Mouse (Mus musculus) stomach, adult 2 months (tissue): Measurements from ENCODE around the gene Wdr24. TPM values are rescaled to one million over a fixed set of nuclear protein-coding genes. Genes with fewer than 3 reads are reported as not detected.

Experiments
- polyA plus RNA-seq: library from polyadenylated mRNA; depleted of rRNA; stranded (reverse); fragments of >200 nt; gene quantifications from 2 replicates; pipeline ENCODE4 v1.2.3, GENCODE M21; 2012; rRNA removed

Wdr24 gene
- 16.1 and 17.1 TPM in 2 replicates for polyA plus RNA-seq

GRCm38 (mm10) chr17:25823452-25823851, at the start of gene Wdr24:
TSS of gene Wdr24 (plus strand) at chr17:25823627.

GRCm38 (mm10) chr17:25785281-25785745, 38.1 kb upstream of the Wdr24 start, which contains the start of gene Haghl:
TSS of gene Haghl (minus strand) at chr17:25785673.

GRCm38 (mm10) chr17:25786280-25786679, 37.1 kb upstream of the Wdr24 start, which contains the start of gene Ccdc78:
TSS of gene Ccdc78 (plus strand) at chr17:25786580.

GRCm38 (mm10) chr17:25792615-25793014, 30.8 kb upstream of the Wdr24 start, which contains the start of gene Fam173a:
TSS of gene Fam173a (minus strand) at chr17:25792901.

GRCm38 (mm10) chr17:25795609-25796092, 27.8 kb upstream of the Wdr24 start, which contains the start of gene AC134908.4:
TSS of gene AC134908.4 (minus strand) at chr17:25795659.

GRCm38 (mm10) chr17:25796951-25797369, 26.5 kb upstream of the Wdr24 start, which contains the start of gene Metrn:
TSS of gene Metrn (minus strand) at chr17:25797136.

GRCm38 (mm10) chr17:25808789-25809605, 14.4 kb upstream of the Wdr24 start, which contains the start of gene Fbxl16:
TSS of gene Fbxl16 (plus strand) at chr17:25809085.

GRCm38 (mm10) chr17:25828712-25829557, 5.5 kb downstream of the Wdr24 start, which contains the start of gene Jmjd8:
TSS of gene Jmjd8 (plus strand) at chr17:25828867.

GRCm38 (mm10) chr17:25833291-25833663, 9.8 kb downstream of the Wdr24 start, which contains the start of gene Stub1:
TSS of gene Stub1 (minus strand) at chr17:25833404.

GRCm38 (mm10) chr17:25837076-25837410, 13.6 kb downstream of the Wdr24 start, which contains the start of gene Rhbdl1:
TSS of gene Rhbdl1 (minus strand) at chr17:25837295.

GRCm38 (mm10) chr17:25841117-25841880, 17.9 kb downstream of the Wdr24 start, which contains the start of gene Gm20683:
TSS of gene Gm20683 (minus strand) at chr17:25841763.

GRCm38 (mm10) chr17:25844396-25844901, 21.0 kb downstream of the Wdr24 start, which contains the start of gene Rhot2:
TSS of gene Rhot2 (minus strand) at chr17:25844851.

GRCm38 (mm10) chr17:25860832-25861703, 37.6 kb downstream of the Wdr24 start, which contains the start of gene Wdr90:
TSS of gene Wdr90 (minus strand) at chr17:25861501.

GRCm38 (mm10) chr17:25868601-25869191, 45.3 kb downstream of the Wdr24 start, which contains the start of gene Mcrip2:
TSS of gene Mcrip2 (minus strand) at chr17:25868764.

GRCm38 (mm10) chr17:25874721-25875170, 51.3 kb downstream of the Wdr24 start, which contains the start of gene Mettl26:
TSS of gene Mettl26 (plus strand) at chr17:25875074.

